Mouse (Mus musculus): ENCODE results near the gene Mrpl16. TPM values are rescaled to one million over a fixed set of nuclear protein-coding genes. Genes with fewer than 3 reads are reported as not detected.
A peak's percentile ranks its signal among the peaks of the same experiment; 100 is the strongest.

Mrpl16 gene
- polyA plus RNA-seq, 1 experiment from 2014 or later = 39.7 TPM

- no peak overlapping the region for H3K9ac ChIP-seq (replicated peaks; ENCODE audit: low read depth, low read length)
- no peak overlapping the region for H3K4me2 ChIP-seq (ENCODE audit: low read length)
- H3K9me3 ChIP-seq (ENCODE audit: control insufficient read depth, low read length) = no peaks in the 10 kb centered on the region
- H3K27me3 ChIP-seq (replicated peaks; ENCODE audit: control insufficient read depth, insufficient read depth, low read length) = no peaks in the 10 kb centered on the region
- no peaks in the 10 kb centered on the region for H3K36me3 ChIP-seq (ENCODE audit: control insufficient read depth, insufficient read depth)
- H3K27ac ChIP-seq (ENCODE audit: low read length) = no peak overlapping the region
- WGBS = 84% methylated on average over 6 of the region's 6 CpGs
- no peaks in the 10 kb centered on the region for H3K4me1 ChIP-seq (replicated peaks; ENCODE audit: control insufficient read depth, insufficient read depth, low read length)
- H3K4me3 ChIP-seq (replicated peaks; ENCODE audit: low read length) = no peak overlapping the region
- ATAC-seq = no peak
Observed at GRCm38 (mm10) chr19:11794447-11794846, 24.3 kb downstream of the Mrpl16 start.

DNA sequence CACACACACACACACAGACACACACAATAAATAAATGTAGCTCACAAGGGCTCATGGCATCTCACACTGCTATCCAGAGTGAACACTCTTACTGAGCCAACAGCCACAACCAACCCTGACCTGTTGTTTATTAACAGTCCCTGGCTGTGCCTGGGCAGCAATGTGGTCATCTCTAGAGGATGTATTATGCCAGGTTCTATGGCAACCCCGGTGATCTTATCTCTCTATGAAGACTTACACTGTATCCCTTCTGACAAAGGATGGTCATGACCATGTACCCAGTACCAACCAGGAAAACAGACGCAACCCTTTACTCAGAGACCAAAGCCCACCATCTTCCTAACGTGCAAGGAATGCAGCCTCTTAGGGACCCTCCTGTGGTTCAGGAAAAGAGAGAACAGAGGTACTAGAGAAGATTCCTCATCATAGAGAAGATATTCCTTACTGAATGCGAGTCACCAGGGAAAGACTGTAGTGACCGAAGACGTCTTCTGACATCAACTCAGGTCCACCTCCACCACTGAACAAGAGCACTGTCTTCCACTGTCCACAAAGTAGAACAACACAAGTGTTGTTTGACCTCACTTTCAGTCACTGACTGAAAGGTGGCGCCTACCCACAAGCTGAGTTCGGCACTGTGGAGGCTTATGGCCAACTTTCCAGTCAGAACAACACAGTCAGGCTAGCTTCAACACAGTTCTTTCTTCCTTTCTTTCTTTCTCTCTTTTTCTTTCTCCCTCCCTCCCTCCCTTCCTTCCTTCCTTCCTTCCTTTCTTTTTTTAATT is 30.5 kb downstream of the Mrpl16 start:
- no peak overlapping the region for H3K4me3 ChIP-seq (replicated peaks; ENCODE audit: low read length)
- no peaks in the 10 kb centered on the region for H3K36me3 ChIP-seq (ENCODE audit: control insufficient read depth, insufficient read depth)
- H3K27me3 ChIP-seq (replicated peaks; ENCODE audit: control insufficient read depth, insufficient read depth, low read length) = no peaks in the 10 kb centered on the region
- no peak overlapping the region for H3K27ac ChIP-seq (ENCODE audit: low read length)
- 82% methylated on average over 8 of the region's 8 CpGs for WGBS
- ATAC-seq = no peak
- no peaks in the 10 kb centered on the region for H3K9me3 ChIP-seq (ENCODE audit: control insufficient read depth, low read length)
- H3K9ac ChIP-seq (replicated peaks; ENCODE audit: low read depth, low read length) = no peak overlapping the region
- H3K4me1 ChIP-seq (replicated peaks; ENCODE audit: control insufficient read depth, insufficient read depth, low read length) = no peaks in the 10 kb centered on the region
- no peak overlapping the region for H3K4me2 ChIP-seq (ENCODE audit: low read length)

- Histone ChIP-seq H3K9me3 (ENCODE audit: control insufficient read depth, low read length) (no peaks in the 10 kb centered on the region), H3K27me3 (replicated peaks; ENCODE audit: control insufficient read depth, insufficient read depth, low read length) (no peaks in the 10 kb centered on the region), H3K27ac (ENCODE audit: low read length) (no peak overlapping the region), H3K4me3 (replicated peaks; ENCODE audit: low read length) (no peak overlapping the region), H3K36me3 (ENCODE audit: control insufficient read depth, insufficient read depth) (no peaks in the 10 kb centered on the region), H3K4me2 (ENCODE audit: low read length) (no peak overlapping the region), H3K9ac (replicated peaks; ENCODE audit: low read depth, low read length) (no peak overlapping the region), H3K4me1 (replicated peaks; ENCODE audit: control insufficient read depth, insufficient read depth, low read length) (no peaks in the 10 kb centered on the region)
- WGBS = 84% methylated on average over 1 of the region's 1 CpGs
- ATAC-seq = no peak
Observed at GRCm38 (mm10) chr19:11804423-11804822, 34.2 kb downstream of the Mrpl16 start.

GRCm38 (mm10) chr19:11807251-11807650 is 37.1 kb downstream of the Mrpl16 start:
- no peak for ATAC-seq
- Histone ChIP-seq H3K4me2 (ENCODE audit: low read length) (no peak overlapping the region), H3K4me1 (replicated peaks; ENCODE audit: control insufficient read depth, insufficient read depth, low read length) (0 out of 2 replicates have a peak, but pooled peaks cover 2% of the 10 kb centered on the region), H3K9me3 (ENCODE audit: control insufficient read depth, low read length) (no peaks in the 10 kb centered on the region), H3K27ac (ENCODE audit: low read length) (no peak overlapping the region), H3K4me3 (replicated peaks; ENCODE audit: low read length) (no peak overlapping the region), H3K27me3 (replicated peaks; ENCODE audit: control insufficient read depth, insufficient read depth, low read length) (no peaks in the 10 kb centered on the region), H3K9ac (replicated peaks; ENCODE audit: low read depth, low read length) (no peak overlapping the region), H3K36me3 (ENCODE audit: control insufficient read depth, insufficient read depth) (no peaks in the 10 kb centered on the region)
- WGBS = 65% methylated on average over 2 of the region's 2 CpGs

DNA sequence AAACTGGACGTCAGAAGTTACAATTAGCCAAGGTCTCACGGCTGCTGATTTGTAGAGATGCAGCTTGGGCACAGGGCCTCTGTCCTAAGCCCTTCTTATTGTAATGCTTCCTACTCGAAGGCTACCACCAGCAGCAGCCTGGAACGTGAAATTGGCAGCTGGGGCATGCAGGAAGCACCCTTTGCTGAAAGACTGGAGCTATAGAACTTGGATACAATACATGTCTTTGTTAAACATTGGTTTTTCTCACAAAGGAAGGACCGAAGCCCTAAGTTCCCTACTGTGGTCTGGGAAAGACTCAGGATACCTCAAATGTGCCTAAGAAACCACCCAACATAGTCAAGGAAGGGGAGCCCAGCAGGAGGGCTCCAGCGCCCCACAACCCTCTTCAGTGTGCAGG is 37.6 kb downstream of the Mrpl16 start:
- ATAC-seq = no peak
- Histone ChIP-seq H3K4me3 (replicated peaks; ENCODE audit: low read length) (no peak overlapping the region), H3K27ac (ENCODE audit: low read length) (no peak overlapping the region), H3K4me2 (ENCODE audit: low read length) (no peak overlapping the region), H3K36me3 (ENCODE audit: control insufficient read depth, insufficient read depth) (no peaks in the 10 kb centered on the region), H3K27me3 (replicated peaks; ENCODE audit: control insufficient read depth, insufficient read depth, low read length) (no peaks in the 10 kb centered on the region), H3K4me1 (replicated peaks; ENCODE audit: control insufficient read depth, insufficient read depth, low read length) (0 out of 2 replicates have a peak, but pooled peaks cover 2% of the 10 kb centered on the region), H3K9ac (replicated peaks; ENCODE audit: low read depth, low read length) (no peak overlapping the region), H3K9me3 (ENCODE audit: control insufficient read depth, low read length) (no peaks in the 10 kb centered on the region)
- 28% methylated on average over 6 of the region's 6 CpGs for WGBS

- Histone ChIP-seq H3K4me1 (replicated peaks; ENCODE audit: control insufficient read depth, insufficient read depth, low read length) (0 out of 2 replicates have a peak, but pooled peaks cover 2% of the 10 kb centered on the region), H3K4me2 (ENCODE audit: low read length) (no peak overlapping the region), H3K4me3 (replicated peaks; ENCODE audit: low read length) (no peak overlapping the region), H3K9ac (replicated peaks; ENCODE audit: low read depth, low read length) (no peak overlapping the region), H3K27ac (ENCODE audit: low read length) (no peak overlapping the region), H3K27me3 (replicated peaks; ENCODE audit: control insufficient read depth, insufficient read depth, low read length) (no peaks in the 10 kb centered on the region), H3K36me3 (ENCODE audit: control insufficient read depth, insufficient read depth) (no peaks in the 10 kb centered on the region), H3K9me3 (ENCODE audit: control insufficient read depth, low read length) (no peaks in the 10 kb centered on the region)
- 84% methylated on average over 2 of the region's 2 CpGs for WGBS
- ATAC-seq = no peak
Observed at GRCm38 (mm10) chr19:11808452-11808851, 38.3 kb downstream of the Mrpl16 start.

DNA sequence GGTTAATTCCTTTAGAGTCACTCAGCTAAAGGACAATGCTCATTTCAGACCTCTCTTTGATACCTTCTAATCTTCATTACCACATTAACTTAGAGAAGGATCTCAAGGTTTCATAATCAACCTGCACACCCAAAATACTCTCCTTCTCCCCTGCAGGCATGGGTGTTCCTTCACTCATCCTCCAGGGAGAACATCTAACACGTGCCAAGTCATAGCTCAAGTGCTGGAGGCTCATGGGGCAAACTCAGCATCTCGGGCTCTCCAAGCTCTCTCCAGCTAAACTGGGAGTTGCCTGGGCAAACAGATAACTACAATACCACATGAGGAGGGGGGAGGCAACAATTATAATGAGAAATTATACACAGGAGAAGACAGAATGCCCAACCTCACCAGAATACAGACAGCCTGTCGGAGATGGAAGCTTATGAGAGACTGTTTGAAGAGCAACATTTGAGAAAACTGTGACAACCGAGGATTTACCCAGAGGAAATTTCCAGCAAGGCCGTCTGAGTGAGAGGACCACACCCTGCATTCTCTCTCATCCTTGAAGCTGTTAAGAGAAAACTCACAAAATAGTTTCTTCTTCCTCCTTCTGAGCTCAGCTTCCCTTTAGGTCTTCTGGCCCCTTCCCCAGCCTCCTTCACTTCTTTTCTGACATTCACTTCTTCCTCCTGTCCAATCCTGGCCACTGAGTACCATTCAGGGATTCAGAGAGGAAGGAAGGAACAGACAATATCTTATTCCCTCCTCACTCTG is 40.0 kb downstream of the Mrpl16 start:
- Histone ChIP-seq H3K27me3 (replicated peaks; ENCODE audit: control insufficient read depth, insufficient read depth, low read length) (no peaks in the 10 kb centered on the region), H3K4me3 (replicated peaks; ENCODE audit: low read length) (no peak overlapping the region), H3K9me3 (ENCODE audit: control insufficient read depth, low read length) (no peaks in the 10 kb centered on the region), H3K27ac (ENCODE audit: low read length) (no peak overlapping the region), H3K9ac (replicated peaks; ENCODE audit: low read depth, low read length) (no peak overlapping the region), H3K4me1 (replicated peaks; ENCODE audit: control insufficient read depth, insufficient read depth, low read length) (0 out of 2 replicates have a peak, but pooled peaks cover 2% of the 10 kb centered on the region), H3K36me3 (ENCODE audit: control insufficient read depth, insufficient read depth) (no peaks in the 10 kb centered on the region), H3K4me2 (ENCODE audit: low read length) (no peak overlapping the region)
- WGBS = 86% methylated on average over 5 of the region's 5 CpGs
- ATAC-seq = no peak

DNA sequence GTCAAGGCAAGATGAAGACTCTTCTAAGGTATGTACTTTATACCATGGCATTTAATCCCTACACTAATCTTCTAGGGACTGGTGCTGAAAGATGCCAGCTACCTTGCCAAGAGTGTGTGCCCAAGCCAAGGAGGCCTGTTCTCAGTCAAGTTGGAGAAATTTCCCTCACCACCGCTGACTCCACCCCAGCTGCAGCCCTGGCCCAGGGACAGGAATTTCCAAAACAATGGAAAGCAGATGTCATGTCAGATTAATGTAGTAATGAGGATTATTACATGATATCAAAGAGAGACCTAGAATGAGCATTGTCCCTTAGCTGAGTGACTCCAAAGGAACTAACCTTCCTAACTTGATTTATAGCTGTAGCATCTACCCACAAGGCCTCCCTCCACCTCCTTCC is 40.7 kb downstream of the Mrpl16 start:
- Histone ChIP-seq H3K4me2 (ENCODE audit: low read length) (no peak overlapping the region), H3K4me1 (replicated peaks; ENCODE audit: control insufficient read depth, insufficient read depth, low read length) (0 out of 2 replicates have a peak, but pooled peaks cover 2% of the 10 kb centered on the region), H3K27me3 (replicated peaks; ENCODE audit: control insufficient read depth, insufficient read depth, low read length) (no peaks in the 10 kb centered on the region), H3K9me3 (ENCODE audit: control insufficient read depth, low read length) (no peaks in the 10 kb centered on the region), H3K27ac (ENCODE audit: low read length) (no peak overlapping the region), H3K36me3 (ENCODE audit: control insufficient read depth, insufficient read depth) (no peaks in the 10 kb centered on the region), H3K9ac (replicated peaks; ENCODE audit: low read depth, low read length) (no peak overlapping the region), H3K4me3 (replicated peaks; ENCODE audit: low read length) (no peak overlapping the region)
- WGBS = 93% methylated on average over 1 of the region's 1 CpGs
- no peak for ATAC-seq

DNA sequence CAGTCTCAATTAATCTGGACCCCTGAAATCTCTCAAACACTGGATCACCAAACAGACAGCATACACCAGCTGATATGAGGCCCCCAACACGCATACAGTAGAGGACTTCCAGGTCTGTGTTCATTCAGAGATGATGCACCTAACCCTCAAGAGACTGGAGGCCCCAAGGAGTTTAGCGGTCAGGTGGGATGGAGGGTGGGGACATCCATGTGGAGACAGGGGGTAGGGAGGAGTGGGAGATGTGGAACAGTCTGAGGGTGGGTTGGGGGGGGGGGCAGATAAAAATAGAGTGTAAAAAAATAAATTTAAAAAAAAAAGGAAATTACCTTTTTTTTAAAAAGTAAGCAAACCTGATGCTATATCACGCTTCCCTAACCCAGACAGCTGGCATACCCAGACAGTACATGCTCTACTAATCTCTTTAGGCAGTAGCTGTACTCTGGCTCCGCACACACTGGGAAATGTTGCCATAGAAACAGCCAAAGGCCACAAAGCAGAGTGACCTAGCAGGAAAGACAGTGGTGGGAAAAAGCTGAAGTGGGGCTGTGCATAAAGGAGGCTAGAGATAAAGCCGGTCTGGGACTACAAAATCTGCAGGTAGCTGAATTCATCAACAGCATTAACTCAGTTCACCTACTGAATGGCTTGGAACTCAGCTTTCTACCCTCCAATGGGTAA is 41.6 kb downstream of the Mrpl16 start:
- Histone ChIP-seq H3K27me3 (replicated peaks; ENCODE audit: control insufficient read depth, insufficient read depth, low read length) (no peaks in the 10 kb centered on the region), H3K9me3 (ENCODE audit: control insufficient read depth, low read length) (no peaks in the 10 kb centered on the region), H3K4me3 (replicated peaks; ENCODE audit: low read length) (no peak overlapping the region), H3K4me1 (replicated peaks; ENCODE audit: control insufficient read depth, insufficient read depth, low read length) (0 out of 2 replicates have a peak, but pooled peaks cover 2% of the 10 kb centered on the region), H3K4me2 (ENCODE audit: low read length) (no peak overlapping the region), H3K9ac (replicated peaks; ENCODE audit: low read depth, low read length) (no peak overlapping the region), H3K27ac (ENCODE audit: low read length) (no peak overlapping the region), H3K36me3 (ENCODE audit: control insufficient read depth, insufficient read depth) (no peaks in the 10 kb centered on the region)
- peak; percentile 88 for ATAC-seq
- 33% methylated on average over 5 of the region's 5 CpGs for WGBS

All from forebrain, embryonic 16.5 days (tissue).